Mouse (Mus musculus): ENCODE results near the gene Slc2a9. TPM values are rescaled to one million over a fixed set of nuclear protein-coding genes. Genes with fewer than 3 reads are reported as not detected.

Slc2a9 gene
- polyA plus RNA-seq, 1 experiment from 2014 or later: 4.0 TPM

- Histone ChIP-seq H3K4me3 (ENCODE audit: low read depth, low read length) (no peak overlapping the region), H3K4me1 (ENCODE audit: control insufficient read depth, low read depth, low read length) (no peaks in the 10 kb centered on the region), H3K27me3 (ENCODE audit: control insufficient read depth, insufficient read depth, low read depth, low read length) (no peaks in the 10 kb centered on the region), H3K27ac (ENCODE audit: low read length) (no peak overlapping the region), H3K9me3 (replicated peaks; ENCODE audit: control insufficient read depth, low read length) (no peaks in the 10 kb centered on the region), H3K9ac (ENCODE audit: low read depth, low read length) (no peak overlapping the region), H3K4me2 (ENCODE audit: low read depth, low read length) (no peak overlapping the region), H3K36me3 (ENCODE audit: control insufficient read depth, insufficient read depth) (peaks cover 7% of the 10 kb centered on the region; the same call in 1 of the 2 replicates)
- 77% methylated on average over 11 of the region's 11 CpGs for WGBS (ENCODE audit: insufficient replicate concordance)
- ATAC-seq (ENCODE audit: low read depth): no peak
These were observed 66.3 kb downstream of the Slc2a9 start for GRCm38 (mm10) chr5:38436681-38437080.

- no peak overlapping the region for H3K9ac ChIP-seq (ENCODE audit: low read depth, low read length)
- no peaks in the 10 kb centered on the region for H3K27me3 ChIP-seq (ENCODE audit: control insufficient read depth, insufficient read depth, low read depth, low read length)
- H3K4me3 ChIP-seq (ENCODE audit: low read depth, low read length): no peak overlapping the region
- H3K4me2 ChIP-seq (ENCODE audit: low read depth, low read length): no peak overlapping the region
- H3K9me3 ChIP-seq (replicated peaks; ENCODE audit: control insufficient read depth, low read length): no peaks in the 10 kb centered on the region
- no peak overlapping the region for H3K27ac ChIP-seq (ENCODE audit: low read length)
- ATAC-seq (ENCODE audit: low read depth): no peak
- 55% methylated on average over 3 of the region's 3 CpGs for WGBS (ENCODE audit: insufficient replicate concordance)
- peaks cover 7% of the 10 kb centered on the region; the same call in 1 of the 2 replicates for H3K36me3 ChIP-seq (ENCODE audit: control insufficient read depth, insufficient read depth)
- H3K4me1 ChIP-seq (ENCODE audit: control insufficient read depth, low read depth, low read length): no peaks in the 10 kb centered on the region
These were observed 68.1 kb downstream of the Slc2a9 start for GRCm38 (mm10) chr5:38434875-38435274.

GRCm38 (mm10) chr5:38431201-38431600, 71.7 kb downstream of the Slc2a9 start:
- Histone ChIP-seq H3K4me2 (ENCODE audit: low read depth, low read length) (no peak overlapping the region), H3K4me3 (ENCODE audit: low read depth, low read length) (no peak overlapping the region), H3K9me3 (replicated peaks; ENCODE audit: control insufficient read depth, low read length) (no peaks in the 10 kb centered on the region), H3K9ac (ENCODE audit: low read depth, low read length) (no peak overlapping the region), H3K27ac (ENCODE audit: low read length) (no peak overlapping the region), H3K36me3 (ENCODE audit: control insufficient read depth, insufficient read depth) (no peaks in the 10 kb centered on the region), H3K4me1 (ENCODE audit: control insufficient read depth, low read depth, low read length) (no peaks in the 10 kb centered on the region), H3K27me3 (ENCODE audit: control insufficient read depth, insufficient read depth, low read depth, low read length) (no peaks in the 10 kb centered on the region)
- ATAC-seq (ENCODE audit: low read depth): no peak
- 64% methylated on average over 7 of the region's 7 CpGs for WGBS (ENCODE audit: insufficient replicate concordance)

GRCm38 (mm10) chr5:38429106-38429505, 73.8 kb downstream of the Slc2a9 start:
- 48% methylated on average over 6 of the region's 6 CpGs for WGBS (ENCODE audit: insufficient replicate concordance)
- H3K36me3 ChIP-seq (ENCODE audit: control insufficient read depth, insufficient read depth): no peaks in the 10 kb centered on the region
- no peak overlapping the region for H3K4me2 ChIP-seq (ENCODE audit: low read depth, low read length)
- no peaks in the 10 kb centered on the region for H3K27me3 ChIP-seq (ENCODE audit: control insufficient read depth, insufficient read depth, low read depth, low read length)
- H3K9ac ChIP-seq (ENCODE audit: low read depth, low read length): no peak overlapping the region
- H3K27ac ChIP-seq (ENCODE audit: low read length): no peak overlapping the region
- no peak overlapping the region for H3K4me3 ChIP-seq (ENCODE audit: low read depth, low read length)
- no peaks in the 10 kb centered on the region for H3K4me1 ChIP-seq (ENCODE audit: control insufficient read depth, low read depth, low read length)
- H3K9me3 ChIP-seq (replicated peaks; ENCODE audit: control insufficient read depth, low read length): no peaks in the 10 kb centered on the region
- ATAC-seq (ENCODE audit: low read depth): no peak

GRCm38 (mm10) chr5:38427757-38428156, 75.2 kb downstream of the Slc2a9 start:
- Histone ChIP-seq H3K4me2 (ENCODE audit: low read depth, low read length) (no peak overlapping the region), H3K27ac (ENCODE audit: low read length) (no peak overlapping the region), H3K9ac (ENCODE audit: low read depth, low read length) (no peak overlapping the region), H3K4me3 (ENCODE audit: low read depth, low read length) (no peak overlapping the region), H3K4me1 (ENCODE audit: control insufficient read depth, low read depth, low read length) (no peaks in the 10 kb centered on the region), H3K36me3 (ENCODE audit: control insufficient read depth, insufficient read depth) (no peaks in the 10 kb centered on the region), H3K9me3 (replicated peaks; ENCODE audit: control insufficient read depth, low read length) (no peaks in the 10 kb centered on the region), H3K27me3 (ENCODE audit: control insufficient read depth, insufficient read depth, low read depth, low read length) (no peaks in the 10 kb centered on the region)
- no peak for ATAC-seq (ENCODE audit: low read depth)
- WGBS (ENCODE audit: insufficient replicate concordance): 48% methylated on average over 5 of the region's 5 CpGs

- H3K4me3 ChIP-seq (ENCODE audit: low read depth, low read length): no peak overlapping the region
- no peak overlapping the region for H3K9ac ChIP-seq (ENCODE audit: low read depth, low read length)
- no peaks in the 10 kb centered on the region for H3K4me1 ChIP-seq (ENCODE audit: control insufficient read depth, low read depth, low read length)
- H3K27me3 ChIP-seq (ENCODE audit: control insufficient read depth, insufficient read depth, low read depth, low read length): no peaks in the 10 kb centered on the region
- ATAC-seq (ENCODE audit: low read depth): peak; percentile 88
- H3K27ac ChIP-seq (ENCODE audit: low read length): peak overlapping the region; percentile 6; the same call in 1 of the 2 replicates
- H3K9me3 ChIP-seq (replicated peaks; ENCODE audit: control insufficient read depth, low read length): no peaks in the 10 kb centered on the region
- H3K36me3 ChIP-seq (ENCODE audit: control insufficient read depth, insufficient read depth): no peaks in the 10 kb centered on the region
- WGBS (ENCODE audit: insufficient replicate concordance): 52% methylated on average over 6 of the region's 6 CpGs
- no peak overlapping the region for H3K4me2 ChIP-seq (ENCODE audit: low read depth, low read length)
These were observed 77.4 kb downstream of the Slc2a9 start for GRCm38 (mm10) chr5:38425569-38425968.

GRCm38 (mm10) chr5:38422426-38422825, 80.5 kb downstream of the Slc2a9 start:
- 48% methylated on average over 4 of the region's 4 CpGs for WGBS (ENCODE audit: insufficient replicate concordance)
- Histone ChIP-seq H3K36me3 (ENCODE audit: control insufficient read depth, insufficient read depth) (no peaks in the 10 kb centered on the region), H3K4me1 (ENCODE audit: control insufficient read depth, low read depth, low read length) (no peaks in the 10 kb centered on the region), H3K4me3 (ENCODE audit: low read depth, low read length) (no peak overlapping the region), H3K4me2 (ENCODE audit: low read depth, low read length) (no peak overlapping the region), H3K27me3 (ENCODE audit: control insufficient read depth, insufficient read depth, low read depth, low read length) (no peaks in the 10 kb centered on the region), H3K9ac (ENCODE audit: low read depth, low read length) (no peak overlapping the region), H3K27ac (ENCODE audit: low read length) (no peak overlapping the region), H3K9me3 (replicated peaks; ENCODE audit: control insufficient read depth, low read length) (no peaks in the 10 kb centered on the region)
- ATAC-seq (ENCODE audit: low read depth): no peak

GRCm38 (mm10) chr5:38418799-38419198, 84.1 kb downstream of the Slc2a9 start:
- Histone ChIP-seq H3K4me1 (ENCODE audit: control insufficient read depth, low read depth, low read length) (no peaks in the 10 kb centered on the region), H3K9ac (ENCODE audit: low read depth, low read length) (no peak overlapping the region), H3K4me2 (ENCODE audit: low read depth, low read length) (no peak overlapping the region), H3K4me3 (ENCODE audit: low read depth, low read length) (no peak overlapping the region), H3K27me3 (ENCODE audit: control insufficient read depth, insufficient read depth, low read depth, low read length) (no peaks in the 10 kb centered on the region), H3K27ac (ENCODE audit: low read length) (no peak overlapping the region), H3K9me3 (replicated peaks; ENCODE audit: control insufficient read depth, low read length) (no peaks in the 10 kb centered on the region), H3K36me3 (ENCODE audit: control insufficient read depth, insufficient read depth) (peaks cover 6% of the 10 kb centered on the region)
- WGBS (ENCODE audit: insufficient replicate concordance): 68% methylated on average over 6 of the region's 6 CpGs
- no peak for ATAC-seq (ENCODE audit: low read depth)

- H3K27ac ChIP-seq (ENCODE audit: low read length): no peak overlapping the region
- H3K9me3 ChIP-seq (replicated peaks; ENCODE audit: control insufficient read depth, low read length): no peaks in the 10 kb centered on the region
- no peak for ATAC-seq (ENCODE audit: low read depth)
- H3K4me3 ChIP-seq (ENCODE audit: low read depth, low read length): no peak overlapping the region
- no peak overlapping the region for H3K9ac ChIP-seq (ENCODE audit: low read depth, low read length)
- WGBS (ENCODE audit: insufficient replicate concordance): 38% methylated on average over 3 of the region's 3 CpGs
- no peaks in the 10 kb centered on the region for H3K4me1 ChIP-seq (ENCODE audit: control insufficient read depth, low read depth, low read length)
- H3K4me2 ChIP-seq (ENCODE audit: low read depth, low read length): no peak overlapping the region
- H3K36me3 ChIP-seq (ENCODE audit: control insufficient read depth, insufficient read depth): no peaks in the 10 kb centered on the region
- H3K27me3 ChIP-seq (ENCODE audit: control insufficient read depth, insufficient read depth, low read depth, low read length): no peaks in the 10 kb centered on the region
These were observed 99.3 kb downstream of the Slc2a9 start for GRCm38 (mm10) chr5:38403612-38404011.
